Mouse (Mus musculus) frontal cortex, postnatal 36 days (tissue): ENCODE results near the gene Ina.
"Not testable (repeated sequence)": the region's sequence is repeated elsewhere in the genome, so short reads cannot be mapped to it uniquely, and the experiment has no call there.

ENCODE experiments used
- DNase-seq, 2 experiments: peaks; one replicate each; pipeline ENCODE4 v3.0.0; 2022; ENCODE audit warnings: low spot score in 2 of 2

Ina gene

GRCm38 (mm10) chr19:47014447-47015381, at the start of gene Ina, which contains the start of gene Nt5c2:
Gene Ina (plus strand): TSS chr19:47014698.
Gene Nt5c2 (minus strand): TSS chr19:47015153.
- peak; percentile 69 to 81 for DNase-seq

GRCm38 (mm10) chr19:46965496-46965895, 49.0 kb upstream of the Ina start:
- DNase-seq, result no peak

GRCm38 (mm10) chr19:46966330-46966729, 48.2 kb upstream of the Ina start:
- DNase-seq, result no peak

GRCm38 (mm10) chr19:46967861-46968260, 46.6 kb upstream of the Ina start:
- DNase-seq, result no peak

GRCm38 (mm10) chr19:46968833-46969232, 45.7 kb upstream of the Ina start:
- DNase-seq, result no peak

GRCm38 (mm10) chr19:46969286-46969985, 45.1 kb upstream of the Ina start:
- DNase-seq, result no peak

GRCm38 (mm10) chr19:46970121-46970729, 44.3 kb upstream of the Ina start:
- DNase-seq, result no peak

- DNase-seq, result no peak
These were observed 43.3 kb upstream of the Ina start for GRCm38 (mm10) chr19:46971051-46971689.

GRCm38 (mm10) chr19:46971712-46972111, 42.8 kb upstream of the Ina start:
- DNase-seq, result no peak

GRCm38 (mm10) chr19:46972159-46972558, 42.3 kb upstream of the Ina start:
- no peak for DNase-seq

GRCm38 (mm10) chr19:46975565-46975964, 38.9 kb upstream of the Ina start:
- DNase-seq, result no peak

GRCm38 (mm10) chr19:46975997-46976396, 38.5 kb upstream of the Ina start:
- no peak for DNase-seq

GRCm38 (mm10) chr19:46976743-46977142, 37.8 kb upstream of the Ina start:
- DNase-seq, result no peak

GRCm38 (mm10) chr19:46977460-46977859, 37.0 kb upstream of the Ina start:
- no peak for DNase-seq

- DNase-seq, result not testable (repeated sequence)
These were observed 36.4 kb upstream of the Ina start for GRCm38 (mm10) chr19:46978069-46978468.

- no peak for DNase-seq
These were observed 35.3 kb upstream of the Ina start for GRCm38 (mm10) chr19:46978920-46979780.

GRCm38 (mm10) chr19:46979781-46980105, 34.8 kb upstream of the Ina start:
- DNase-seq, result no peak

GRCm38 (mm10) chr19:46981462-46981861, 33.0 kb upstream of the Ina start:
- DNase-seq, result no peak

GRCm38 (mm10) chr19:46983352-46983965, 31.0 kb upstream of the Ina start:
- DNase-seq, result no peak

- DNase-seq, result no peak
These were observed 30.5 kb upstream of the Ina start for GRCm38 (mm10) chr19:46983966-46984380.
